Mouse (Mus musculus) testis, adult 2 months (tissue): Measurements from ENCODE around the gene Stx2.

Experiments used
- CTCF ChIP-seq: fragments of 200-500 bp; IDR thresholded peaks from 2 replicates; pipeline ENCODE4 v1.5.1; 2012; ENCODE audit warnings: low read depth, mild to moderate bottlenecking, inconsistent platforms, low read length, moderate library complexity; ENCODE audit not compliant: control insufficient read depth, insufficient read depth, insufficient replicate concordance
- POLR2A ChIP-seq: fragments of 200-500 bp; IDR thresholded peaks from 2 replicates; pipeline ENCODE4 v1.6.1; 2012; ENCODE audit warnings: low read depth, mild to moderate bottlenecking, inconsistent platforms, low read length, moderate library complexity; ENCODE audit not compliant: control insufficient read depth

- TF ChIP-seq POLR2A (no peak), CTCF (no peak)
Measured at GRCm38 (mm10) chr5:128952291-128953195, 55.8 kb downstream of the Stx2 start.
